Mouse (Mus musculus): ENCODE data around the gene Mrto4. TPM values are rescaled to one million over a fixed set of nuclear protein-coding genes. Genes with fewer than 3 reads are reported as not detected.

The Mrto4 gene
- polyA plus RNA-seq, 1 experiment from 2014 or later: 84.5 TPM

GRCm38 (mm10) chr4:139319740-139320139 is 32.6 kb downstream of the Mrto4 start:
- H3K36me3 ChIP-seq (ENCODE audit: control insufficient read depth, insufficient read depth, low read length): no peaks in the 10 kb centered on the region; the same call in 1 of the 2 replicates
- no peak overlapping the region for H3K4me3 ChIP-seq (ENCODE audit: low read length)
- no peaks in the 10 kb centered on the region for H3K9me3 ChIP-seq (ENCODE audit: control insufficient read depth, low read length)
- H3K27ac ChIP-seq (ENCODE audit: low read depth, low read length): no peak overlapping the region
- 86% methylated on average over 4 of the region's 4 CpGs for WGBS
- no peak overlapping the region for H3K4me2 ChIP-seq (ENCODE audit: low read length)
- no peaks in the 10 kb centered on the region for H3K4me1 ChIP-seq (ENCODE audit: control insufficient read depth, insufficient read depth, low read depth, low read length)
- H3K9ac ChIP-seq (ENCODE audit: low read depth, low read length): no peak overlapping the region
- no peaks in the 10 kb centered on the region for H3K27me3 ChIP-seq (replicated peaks; ENCODE audit: control insufficient read depth, insufficient read depth, low read length)
- no peak for ATAC-seq

- H3K4me1 ChIP-seq (ENCODE audit: control insufficient read depth, insufficient read depth, low read depth, low read length): no peaks in the 10 kb centered on the region
- H3K27ac ChIP-seq (ENCODE audit: low read depth, low read length): no peak overlapping the region
- H3K9me3 ChIP-seq (ENCODE audit: control insufficient read depth, low read length): no peaks in the 10 kb centered on the region
- WGBS: 94% methylated on average over 11 of the region's 11 CpGs
- no peak overlapping the region for H3K9ac ChIP-seq (ENCODE audit: low read depth, low read length)
- no peak overlapping the region for H3K4me2 ChIP-seq (ENCODE audit: low read length)
- ATAC-seq: no peak
- no peaks in the 10 kb centered on the region for H3K27me3 ChIP-seq (replicated peaks; ENCODE audit: control insufficient read depth, insufficient read depth, low read length)
- peaks cover 5% of the 10 kb centered on the region; the same call in 1 of the 2 replicates for H3K36me3 ChIP-seq (ENCODE audit: control insufficient read depth, insufficient read depth, low read length)
- H3K4me3 ChIP-seq (ENCODE audit: low read length): no peak overlapping the region
These were observed 33.9 kb downstream of the Mrto4 start for GRCm38 (mm10) chr4:139318449-139318848.

GRCm38 (mm10) chr4:139312632-139313031 is 39.7 kb downstream of the Mrto4 start:
- ATAC-seq: no peak
- Histone ChIP-seq H3K9me3 (ENCODE audit: control insufficient read depth, low read length) (no peaks in the 10 kb centered on the region), H3K4me2 (ENCODE audit: low read length) (no peak overlapping the region), H3K9ac (ENCODE audit: low read depth, low read length) (no peak overlapping the region), H3K36me3 (ENCODE audit: control insufficient read depth, insufficient read depth, low read length) (peaks cover 5% of the 10 kb centered on the region; the same call in 1 of the 2 replicates), H3K27me3 (replicated peaks; ENCODE audit: control insufficient read depth, insufficient read depth, low read length) (no peaks in the 10 kb centered on the region), H3K27ac (ENCODE audit: low read depth, low read length) (no peak overlapping the region), H3K4me1 (ENCODE audit: control insufficient read depth, insufficient read depth, low read depth, low read length) (peaks cover 20% of the 10 kb centered on the region), H3K4me3 (ENCODE audit: low read length) (no peak overlapping the region)
- WGBS: 54% methylated on average over 4 of the region's 4 CpGs

GRCm38 (mm10) chr4:139311707-139312106 is 40.7 kb downstream of the Mrto4 start:
- H3K9me3 ChIP-seq (ENCODE audit: control insufficient read depth, low read length): no peaks in the 10 kb centered on the region
- peak overlapping the region; percentile 93 for H3K4me3 ChIP-seq (ENCODE audit: low read length)
- 18% methylated on average over 14 of the region's 14 CpGs for WGBS
- H3K27me3 ChIP-seq (replicated peaks; ENCODE audit: control insufficient read depth, insufficient read depth, low read length): no peaks in the 10 kb centered on the region
- ATAC-seq: no peak
- H3K27ac ChIP-seq (ENCODE audit: low read depth, low read length): no peak overlapping the region
- H3K4me2 ChIP-seq (ENCODE audit: low read length): peak overlapping the region; percentile 91
- peaks cover 20% of the 10 kb centered on the region for H3K4me1 ChIP-seq (ENCODE audit: control insufficient read depth, insufficient read depth, low read depth, low read length)
- peaks cover 5% of the 10 kb centered on the region; the same call in 1 of the 2 replicates for H3K36me3 ChIP-seq (ENCODE audit: control insufficient read depth, insufficient read depth, low read length)
- peak overlapping the region; percentile 95 for H3K9ac ChIP-seq (ENCODE audit: low read depth, low read length)

GRCm38 (mm10) chr4:139310899-139311701 is 41.3 kb downstream of the Mrto4 start:
- peak; percentile 85 for ATAC-seq
- WGBS: under 1% methylated on average over 53 of the region's 53 CpGs
- peak overlapping the region; percentile 81 for H3K27ac ChIP-seq (ENCODE audit: low read depth, low read length)
- no peaks in the 10 kb centered on the region for H3K27me3 ChIP-seq (replicated peaks; ENCODE audit: control insufficient read depth, insufficient read depth, low read length)
- H3K4me1 ChIP-seq (ENCODE audit: control insufficient read depth, insufficient read depth, low read depth, low read length): peaks cover 20% of the 10 kb centered on the region
- no peaks in the 10 kb centered on the region for H3K9me3 ChIP-seq (ENCODE audit: control insufficient read depth, low read length)
- peak overlapping the region; percentile 93 for H3K4me3 ChIP-seq (ENCODE audit: low read length)
- H3K4me2 ChIP-seq (ENCODE audit: low read length): peak overlapping the region; percentile 91
- H3K9ac ChIP-seq (ENCODE audit: low read depth, low read length): peak overlapping the region; percentile 95
- H3K36me3 ChIP-seq (ENCODE audit: control insufficient read depth, insufficient read depth, low read length): peaks cover 10% of the 10 kb centered on the region

- Histone ChIP-seq H3K4me1 (ENCODE audit: control insufficient read depth, insufficient read depth, low read depth, low read length) (peaks cover 20% of the 10 kb centered on the region), H3K36me3 (ENCODE audit: control insufficient read depth, insufficient read depth, low read length) (peaks cover 10% of the 10 kb centered on the region), H3K9ac (ENCODE audit: low read depth, low read length) (peak within 1 kb of the TSS; percentile 95), H3K4me3 (ENCODE audit: low read length) (peak within 1 kb of the TSS; percentile 93), H3K9me3 (ENCODE audit: control insufficient read depth, low read length) (no peaks in the 10 kb centered on the region), H3K4me2 (ENCODE audit: low read length) (peak within 1 kb of the TSS; percentile 91), H3K27me3 (replicated peaks; ENCODE audit: control insufficient read depth, insufficient read depth, low read length) (no peaks in the 10 kb centered on the region), H3K27ac (ENCODE audit: low read depth, low read length) (peak within 1 kb of the TSS; percentile 81)
- under 1% methylated on average over 56 of the region's 63 CpGs for WGBS
- ATAC-seq: peak; percentile 94
These were observed 42.0 kb downstream of the Mrto4 start, which contains the start of the genes Pqlc2 and Akr7a5 for GRCm38 (mm10) chr4:139310171-139310898. Gene Pqlc2 (minus strand): TSS chr4:139310708. Gene Akr7a5 (plus strand): TSS chr4:139310744.

GRCm38 (mm10) chr4:139309651-139310050 is 42.7 kb downstream of the Mrto4 start:
- H3K9me3 ChIP-seq (ENCODE audit: control insufficient read depth, low read length): no peaks in the 10 kb centered on the region
- peak overlapping the region; percentile 93 for H3K4me3 ChIP-seq (ENCODE audit: low read length)
- H3K27me3 ChIP-seq (replicated peaks; ENCODE audit: control insufficient read depth, insufficient read depth, low read length): no peaks in the 10 kb centered on the region
- 24% methylated on average over 6 of the region's 6 CpGs for WGBS
- H3K36me3 ChIP-seq (ENCODE audit: control insufficient read depth, insufficient read depth, low read length): peaks cover 9% of the 10 kb centered on the region
- no peak overlapping the region for H3K27ac ChIP-seq (ENCODE audit: low read depth, low read length)
- H3K4me2 ChIP-seq (ENCODE audit: low read length): peak overlapping the region; percentile 91
- peak overlapping the region; percentile 95 for H3K9ac ChIP-seq (ENCODE audit: low read depth, low read length)
- peaks cover 20% of the 10 kb centered on the region for H3K4me1 ChIP-seq (ENCODE audit: control insufficient read depth, insufficient read depth, low read depth, low read length)
- ATAC-seq: no peak

- H3K36me3 ChIP-seq (ENCODE audit: control insufficient read depth, insufficient read depth, low read length): peaks cover 5% of the 10 kb centered on the region; the same call in 1 of the 2 replicates
- no peaks in the 10 kb centered on the region for H3K9me3 ChIP-seq (ENCODE audit: control insufficient read depth, low read length)
- no peak overlapping the region for H3K4me2 ChIP-seq (ENCODE audit: low read length)
- H3K4me1 ChIP-seq (ENCODE audit: control insufficient read depth, insufficient read depth, low read depth, low read length): peaks cover 20% of the 10 kb centered on the region
- no peak overlapping the region for H3K4me3 ChIP-seq (ENCODE audit: low read length)
- H3K9ac ChIP-seq (ENCODE audit: low read depth, low read length): no peak overlapping the region
- H3K27ac ChIP-seq (ENCODE audit: low read depth, low read length): no peak overlapping the region
- 86% methylated on average over 5 of the region's 5 CpGs for WGBS
- no peak for ATAC-seq
- H3K27me3 ChIP-seq (replicated peaks; ENCODE audit: control insufficient read depth, insufficient read depth, low read length): no peaks in the 10 kb centered on the region
These were observed 44.5 kb downstream of the Mrto4 start for GRCm38 (mm10) chr4:139307916-139308315.

- no peak overlapping the region for H3K9ac ChIP-seq (ENCODE audit: low read depth, low read length)
- H3K4me3 ChIP-seq (ENCODE audit: low read length): no peak overlapping the region
- peaks cover 8% of the 10 kb centered on the region; the same call in 1 of the 2 replicates for H3K4me1 ChIP-seq (ENCODE audit: control insufficient read depth, insufficient read depth, low read depth, low read length)
- 93% methylated on average over 3 of the region's 3 CpGs for WGBS
- no peak overlapping the region for H3K4me2 ChIP-seq (ENCODE audit: low read length)
- no peak overlapping the region for H3K27ac ChIP-seq (ENCODE audit: low read depth, low read length)
- no peak for ATAC-seq
- H3K9me3 ChIP-seq (ENCODE audit: control insufficient read depth, low read length): no peaks in the 10 kb centered on the region
- H3K27me3 ChIP-seq (replicated peaks; ENCODE audit: control insufficient read depth, insufficient read depth, low read length): no peaks in the 10 kb centered on the region
- H3K36me3 ChIP-seq (ENCODE audit: control insufficient read depth, insufficient read depth, low read length): peaks cover 24% of the 10 kb centered on the region
These were observed 46.9 kb downstream of the Mrto4 start for GRCm38 (mm10) chr4:139305521-139305920.

Data from hindbrain, embryonic 16.5 days (tissue).